Mouse (Mus musculus) heart, postnatal 36 days (tissue): Measurements from ENCODE around the gene Mgl2. TPM values are rescaled to one million over a fixed set of nuclear protein-coding genes. Genes with fewer than 3 reads are reported as not detected.
"Not testable (repeated sequence)": the region's sequence is repeated elsewhere in the genome, so short reads cannot be mapped to it uniquely, and the experiment has no call there.

ENCODE experiments used
- DNase-seq, 2 experiments: peaks; one replicate each; pipeline ENCODE4 v3.0.0; 2021 to 2022
- intact Hi-C: fragments of 180-260 bp; cut with DNase I; formaldehyde crosslinking; loops from one replicate; pipeline ENCODE4 v1.15.1; 2025
- total RNA-seq, 2 experiments: library from RNA; stranded (reverse); gene quantifications; 2 replicates each; pipeline ENCODE4 v1.2.3; 2021

Gene Mgl2
- total RNA-seq, 2 experiments from 2014 or later: 4.2 to 5.8 TPM

- intact Hi-C loops, DNase-seq: not testable (repeated sequence)
Observed at GRCm38 (mm10) chr11:70169471-70169870, 39.3 kb downstream of the Mgl2 start.

DNA sequence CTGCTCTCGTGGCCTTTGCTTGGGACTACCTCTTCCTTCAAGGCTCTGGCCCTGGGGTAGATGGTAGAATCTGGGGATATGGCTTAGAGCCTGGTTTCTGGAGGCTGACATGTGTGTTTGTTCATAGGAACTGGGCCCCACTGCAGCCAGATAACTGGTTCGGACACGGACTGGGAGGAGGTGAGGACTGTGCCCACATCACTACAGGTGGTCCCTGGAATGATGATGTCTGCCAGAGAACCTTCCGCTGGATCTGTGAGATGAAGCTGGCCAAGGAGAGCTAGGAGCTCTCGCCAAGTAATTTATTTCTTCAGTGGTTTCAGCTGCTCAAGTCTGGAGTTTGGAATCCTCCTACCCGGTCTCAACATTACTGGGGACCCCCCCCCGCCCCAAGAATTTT is 40.2 kb downstream of the Mgl2 start:
- intact Hi-C loops: no loop called here

GRCm38 (mm10) chr11:70171181-70171580 is 41.1 kb downstream of the Mgl2 start:
- DNase-seq: no peak
- intact Hi-C loops: no loop called here

More for the DNA sequence above, 40.2 kb downstream of the Mgl2 start:
- DNase-seq: no peak

- intact Hi-C loops: no loop called here
- DNase-seq: no peak
Observed at GRCm38 (mm10) chr11:70171847-70172246, 41.7 kb downstream of the Mgl2 start.

GRCm38 (mm10) chr11:70172298-70172697 is 42.2 kb downstream of the Mgl2 start:
- DNase-seq: no peak
- intact Hi-C loops: no loop called here

- no peak for DNase-seq
- intact Hi-C loops: no loop called here
Observed at GRCm38 (mm10) chr11:70174491-70174890, 44.4 kb downstream of the Mgl2 start.

DNA sequence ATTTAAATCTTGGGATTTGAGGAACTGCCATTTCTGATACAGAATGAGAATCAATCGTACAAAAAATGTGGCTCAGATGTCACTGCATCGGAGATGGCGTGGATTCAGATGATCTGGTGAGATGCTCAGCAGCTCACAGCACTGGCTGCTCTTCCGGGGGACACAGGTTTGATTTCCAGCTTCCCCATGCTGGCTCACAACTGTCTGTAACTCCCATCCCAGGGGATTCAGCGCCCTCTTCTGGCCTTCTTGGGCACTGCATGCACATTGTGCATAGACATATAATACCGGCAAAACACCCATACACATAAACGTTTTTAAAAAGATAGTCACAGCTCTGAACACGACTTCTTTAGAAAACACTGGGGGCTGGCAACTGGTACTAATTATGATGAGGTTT is 47.5 kb downstream of the Mgl2 start:
- intact Hi-C loops: no loop called here
- no peak for DNase-seq

DNA sequence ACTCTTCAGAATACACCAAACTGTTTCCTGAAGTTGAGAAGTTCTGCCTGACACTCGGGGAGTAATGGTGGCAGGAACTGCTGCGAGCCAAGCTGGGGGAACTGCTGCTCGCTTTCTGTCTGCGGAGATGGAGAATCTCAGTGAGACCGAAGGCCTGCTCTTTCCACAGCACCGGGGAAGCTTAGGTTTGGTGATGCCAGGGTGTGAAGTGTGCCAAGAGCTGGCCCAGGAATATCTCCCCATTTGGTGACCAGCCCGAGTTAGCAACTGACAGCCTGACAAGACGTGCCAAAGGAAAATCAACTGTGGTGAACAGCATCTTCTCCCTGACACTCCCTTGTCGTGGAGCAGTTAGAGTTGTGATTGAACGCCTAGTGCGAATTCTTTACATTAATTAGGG is 48.2 kb downstream of the Mgl2 start:
- no peak for DNase-seq
- intact Hi-C loops: no loop called here

GRCm38 (mm10) chr11:70178756-70179155 is 48.6 kb downstream of the Mgl2 start:
- intact Hi-C loops: no loop called here
- DNase-seq: no peak

DNA sequence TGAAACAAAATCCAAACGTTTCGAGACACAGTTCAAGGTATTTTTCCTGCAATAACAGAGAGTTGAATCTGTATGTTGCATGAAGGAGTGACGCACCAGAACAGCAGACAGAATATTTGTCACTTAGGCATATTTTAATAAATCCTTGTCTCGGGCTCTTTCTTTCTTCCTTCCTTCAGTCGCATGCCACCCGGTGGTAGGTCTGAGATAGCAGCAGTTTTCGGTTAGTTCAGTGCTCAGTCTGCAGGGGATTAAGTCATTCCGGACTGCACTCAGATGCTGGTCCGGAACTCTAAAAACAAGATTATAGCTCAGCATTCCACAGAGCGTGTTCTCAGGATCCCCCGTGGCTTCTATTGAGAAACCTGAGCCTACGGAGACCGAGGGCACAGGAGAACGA is 49.3 kb downstream of the Mgl2 start:
- intact Hi-C loops: no loop called here
- no peak for DNase-seq

- no peak for DNase-seq
- intact Hi-C loops: no loop called here
Observed at GRCm38 (mm10) chr11:70180496-70180895, 50.4 kb downstream of the Mgl2 start.

- DNase-seq: no peak
- intact Hi-C loops: no loop called here
Observed at GRCm38 (mm10) chr11:70185120-70185519, 55.0 kb downstream of the Mgl2 start.

Other genes starting within 250 kb of the Mgl2 start
- gene Kctd11, start 248.9 kb upstream of the Mgl2 start, total RNA-seq: 1 to 10 TPM; 2.6 to 2.8 TPM
- gene Acap1, start 234.8 kb upstream of the Mgl2 start, total RNA-seq: under 1 TPM; 0.78 to 0.89 TPM
- gene 2810408A11Rik, start 229.3 kb upstream of the Mgl2 start, total RNA-seq: under 1 TPM; 0.73 to 0.89 TPM
- 10 to 100 TPM; 40.2 to 47.4 TPM for gene Neurl4, start 229.3 kb upstream of the Mgl2 start, total RNA-seq
- 10 to 100 TPM; 28.2 to 32.1 TPM for gene Gps2, start 216.4 kb upstream of the Mgl2 start, total RNA-seq
- gene Eif5a, start 208.4 kb upstream of the Mgl2 start, total RNA-seq: 100 to 1,000 TPM; 420 to 449 TPM
- gene Ybx2, start 194.5 kb upstream of the Mgl2 start, total RNA-seq: 10 to 100 TPM; 18.4 to 20.3 TPM
- 100 to 1,000 TPM; 385 to 406 TPM for gene Slc2a4, start 182.1 kb upstream of the Mgl2 start, total RNA-seq
- not detected for gene Cldn7, start 165.6 kb upstream of the Mgl2 start, total RNA-seq
- gene Ctdnep1, start 149.2 kb upstream of the Mgl2 start, total RNA-seq: 100 to 1,000 TPM; 160 to 169 TPM
- 10 to 100 TPM; 47.0 to 47.4 TPM for gene Elp5, start 147.8 kb upstream of the Mgl2 start, total RNA-seq
- 100 to 1,000 TPM; 306 to 329 TPM for gene Gabarap, start 139.2 kb upstream of the Mgl2 start, total RNA-seq
- 10 to 100 TPM; 23.1 to 23.4 TPM for gene Phf23, start 134.6 kb upstream of the Mgl2 start, total RNA-seq
- gene Dvl2, start 129.7 kb upstream of the Mgl2 start, total RNA-seq: 1 to 10 TPM; 5.0 to 6.1 TPM
- gene Acadvl, start 114.9 kb upstream of the Mgl2 start, total RNA-seq: 1,000 to 10,000 TPM; 1,292 to 1,425 TPM
- 1 to 10 TPM; 6.3 to 7.4 TPM for gene Dlg4, start 113.4 kb upstream of the Mgl2 start, total RNA-seq
- gene Asgr1, start 76.2 kb upstream of the Mgl2 start, total RNA-seq: not detected
- not detected for gene Asgr2, start 37.7 kb upstream of the Mgl2 start, total RNA-seq
- gene Clec10a, start 25.9 kb downstream of the Mgl2 start, total RNA-seq: 1 to 10 TPM; 2.7 to 3.3 TPM
- under 1 TPM; 0.28 to 0.30 TPM for gene Slc16a11, start 82.4 kb downstream of the Mgl2 start, total RNA-seq
- gene Slc16a13, start 90.7 kb downstream of the Mgl2 start, total RNA-seq: 1 to 10 TPM; 3.3 to 3.9 TPM
- gene Bcl6b, start 99.5 kb downstream of the Mgl2 start, total RNA-seq: 10 to 100 TPM; 19.7 to 20.0 TPM
- 10 to 100 TPM; 32.7 to 38.0 TPM for gene 0610010K14Rik, start 107.6 kb downstream of the Mgl2 start, total RNA-seq
- 1 to 10 TPM; 2.1 to 3.3 TPM for gene Gm21988, start 109.5 kb downstream of the Mgl2 start, total RNA-seq
- 100 to 1,000 TPM; 106 to 113 TPM for gene Rnasek, start 109.5 kb downstream of the Mgl2 start, total RNA-seq
- gene Alox12, start 125.0 kb downstream of the Mgl2 start, total RNA-seq: 1 to 10 TPM; 2.5 to 3.7 TPM
- not detected for gene Alox12e, start 192.3 kb downstream of the Mgl2 start, total RNA-seq
- 10 to 100 TPM in 1 of 2 experiments, 1 to 10 TPM in 1; 5.4 to 10.2 TPM for gene Alox15, start 221.7 kb downstream of the Mgl2 start, total RNA-seq